Mouse (Mus musculus): ENCODE measurements around the gene Carnmt1.

- TF ChIP-seq EP300 (IDR thresholded peaks at IDR 0.05; ENCODE audit: insufficient read depth, low read depth, low read length) (no peak), CTCF (IDR thresholded peaks at IDR 0.05; ENCODE audit: low read depth, low read length) (no peak), POLR2A (IDR thresholded peaks at IDR 0.05; ENCODE audit: insufficient read depth, low read length) (no peak)
Observed at GRCm38 (mm10) chr19:18646853-18647420, 23.6 kb upstream of the Carnmt1 start.

All from ES-Bruce4 (cell line).